Mouse (Mus musculus) CH12.LX (cell line): ENCODE measurements around the gene Irf2. TPM values are rescaled to one million over a fixed set of nuclear protein-coding genes. Genes with fewer than 3 reads are reported as not detected.
A peak's percentile ranks its signal among the peaks of the same experiment; 100 is the strongest.

Experiments used
- DNase-seq: peaks from one replicate; pipeline ENCODE4 v3.0.0-alpha.2; 2013; ENCODE audit errors: extremely low read depth
- H3K27ac ChIP-seq: 2 replicates; pipeline ENCODE4 v1.5.1; 2012; ENCODE audit warnings: low read depth, mild to moderate bottlenecking, control low read depth, moderate library complexity; ENCODE audit not compliant: insufficient read depth
- H3K27me3 ChIP-seq: replicated peaks from 2 replicates; pipeline ENCODE3; 2012; ENCODE audit warnings: inconsistent platforms
- H3K36me3 ChIP-seq, 2 experiments: replicated peaks in 1 of 2; 2 replicates each; pipeline versions ENCODE3 to v1.6.1; 2012; ENCODE audit warnings: inconsistent platforms in 1 of 2, low read length in 1 of 2, mild to moderate bottlenecking in 1 of 2, mixed read lengths in 1 of 2, moderate library complexity in 1 of 2; ENCODE audit not compliant: control insufficient read depth in 1 of 2, insufficient read depth in 1 of 2
- H3K4me1 ChIP-seq, 2 experiments: 2 replicates each; pipeline ENCODE4 v1.6.1; 2012; ENCODE audit warnings: inconsistent platforms in 1 of 2, moderate library complexity in 1 of 2; ENCODE audit not compliant: insufficient read depth in 2 of 2, control insufficient read depth in 1 of 2
- H3K4me2 ChIP-seq: 2 replicates; pipeline ENCODE4 v1.6.1; 2012; ENCODE audit warnings: low read depth, mild to moderate bottlenecking, control low read depth; ENCODE audit not compliant: poor library complexity, insufficient read depth, severe bottlenecking
- H3K4me3 ChIP-seq, 3 experiments: fragments of 150-350 bp in 1 of 3; sonication (generic) in 1 of 3; replicated peaks in 1 of 3; 2 replicates each; pipeline versions ENCODE3 to v1.5.1; 2011 to 2012; ENCODE audit warnings: low read depth in 2 of 3, low read length in 2 of 3, mild to moderate bottlenecking in 2 of 3, moderate library complexity in 2 of 3, control low read depth in 1 of 3, improper control_type of control experiment in 1 of 3, inconsistent platforms in 1 of 3, mixed read lengths in 1 of 3; ENCODE audit not compliant: poor library complexity in 1 of 3
- H3K79me2 ChIP-seq: replicated peaks from 2 replicates; pipeline ENCODE4 v1.6.1; 2012; ENCODE audit warnings: mild to moderate bottlenecking, moderate library complexity; ENCODE audit not compliant: control insufficient read depth, poor library complexity, insufficient read depth, severe bottlenecking; ENCODE audit errors: extremely low read depth
- H3K9ac ChIP-seq: 2 replicates; pipeline ENCODE4 v1.6.1; 2012; ENCODE audit warnings: low read depth, mild to moderate bottlenecking, control low read depth, moderate library complexity; ENCODE audit not compliant: insufficient read depth
- H3K9me3 ChIP-seq: replicated peaks from 2 replicates; pipeline ENCODE3; 2012; ENCODE audit warnings: low read length, inconsistent platforms, mixed read lengths
- BHLHE40 ChIP-seq: IDR thresholded peaks from 2 replicates; pipeline ENCODE4 v1.6.1; 2011; ENCODE audit warnings: mild to moderate bottlenecking, low read depth, low read length, improper control_type of control experiment
- CHD1 ChIP-seq: IDR thresholded peaks from 2 replicates; pipeline ENCODE4 v1.6.1; 2012; ENCODE audit warnings: low read depth, low read length, improper control_type of control experiment, inconsistent platforms
- CHD2 ChIP-seq: IDR thresholded peaks from 2 replicates; pipeline ENCODE4 v1.6.1; 2011; ENCODE audit warnings: low read length, improper control_type of control experiment
- CTCF ChIP-seq, 2 experiments: IDR thresholded peaks in 1 of 2; conservative IDR thresholded peaks in 1 of 2; 2 replicates each; pipeline ENCODE4 v1.5.1; 2011 to 2012; ENCODE audit warnings: low read depth in 2 of 2, low read length in 2 of 2, improper control_type of control experiment in 1 of 2, inconsistent platforms in 1 of 2, mild to moderate bottlenecking in 1 of 2, moderate library complexity in 1 of 2
- E2F4 ChIP-seq: IDR thresholded peaks from 2 replicates; pipeline ENCODE4 v1.6.1; 2011; ENCODE audit warnings: low read depth, low read length, improper control_type of control experiment; ENCODE audit not compliant: insufficient replicate concordance
- ELF1 ChIP-seq: IDR thresholded peaks from 2 replicates; pipeline ENCODE4 v1.6.1; 2014; ENCODE audit warnings: low read depth, mild to moderate bottlenecking, inconsistent platforms, low read length, improper control_type of control experiment
- EP300 ChIP-seq: IDR thresholded peaks from 2 replicates; pipeline ENCODE4 v1.6.1; 2011; ENCODE audit warnings: low read length, improper control_type of control experiment
- ETS1 ChIP-seq: conservative IDR thresholded peaks from 2 replicates; pipeline ENCODE4 v1.6.1; 2012; ENCODE audit warnings: low read depth, mild to moderate bottlenecking, inconsistent platforms, low read length, improper control_type of control experiment, moderate library complexity
- GABPA ChIP-seq: IDR thresholded peaks from 2 replicates; pipeline ENCODE4 v1.6.1; 2012; ENCODE audit warnings: low read depth, low read length, improper control_type of control experiment, inconsistent platforms; ENCODE audit not compliant: insufficient replicate concordance
- IRF4 ChIP-seq: IDR thresholded peaks from 2 replicates; pipeline ENCODE4 v1.6.1; 2014; ENCODE audit warnings: low read depth, mild to moderate bottlenecking, inconsistent platforms, low read length, improper control_type of control experiment
- JUN ChIP-seq: IDR thresholded peaks from 2 replicates; pipeline ENCODE4 v1.6.1; 2011; ENCODE audit warnings: low read depth, mild to moderate bottlenecking, low read length, improper control_type of control experiment, moderate library complexity; ENCODE audit not compliant: insufficient read depth
- KAT2A ChIP-seq: IDR thresholded peaks from 2 replicates; pipeline ENCODE4 v1.6.1; 2012; ENCODE audit warnings: low read length, improper control_type of control experiment, inconsistent platforms; ENCODE audit not compliant: insufficient replicate concordance
- MAX ChIP-seq: IDR thresholded peaks from 2 replicates; pipeline ENCODE4 v1.6.1; 2011; ENCODE audit warnings: low read length, improper control_type of control experiment
- MAZ ChIP-seq: IDR thresholded peaks from 2 replicates; pipeline ENCODE4 v1.6.1; 2012; ENCODE audit warnings: low read depth, mild to moderate bottlenecking, inconsistent platforms, low read length, improper control_type of control experiment, moderate library complexity
- MXI1 ChIP-seq: IDR thresholded peaks from 2 replicates; pipeline ENCODE4 v1.6.1; 2011; ENCODE audit warnings: mild to moderate bottlenecking, low read depth, low read length, improper control_type of control experiment
- MYC ChIP-seq: IDR thresholded peaks from 2 replicates; pipeline ENCODE4 v1.6.1; 2011; ENCODE audit warnings: low read depth, mild to moderate bottlenecking, improper control_type of control experiment, low read length
- NELFE ChIP-seq: IDR thresholded peaks from 2 replicates; pipeline ENCODE4 v1.6.1; 2011; ENCODE audit warnings: low read depth, low read length, improper control_type of control experiment
- NRF1 ChIP-seq: IDR thresholded peaks from 2 replicates; pipeline ENCODE4 v1.6.1; 2014; ENCODE audit warnings: low read depth, mild to moderate bottlenecking, inconsistent platforms, low read length, improper control_type of control experiment, moderate library complexity
- PAX5 ChIP-seq: IDR thresholded peaks from 2 replicates; pipeline ENCODE4 v1.6.1; 2012; ENCODE audit warnings: low read length, inconsistent platforms, mixed read lengths
- POLR2A ChIP-seq: IDR thresholded peaks from 2 replicates; pipeline ENCODE4 v1.6.1; 2011; ENCODE audit warnings: low read depth, mild to moderate bottlenecking, improper control_type of control experiment, low read length
- POLR2AphosphoS2 ChIP-seq: IDR thresholded peaks from 2 replicates; pipeline ENCODE4 v1.6.1; 2011; ENCODE audit warnings: low read depth, low read length, improper control_type of control experiment
- RAD21 ChIP-seq: IDR thresholded peaks from 2 replicates; pipeline ENCODE4 v1.6.1; 2011; ENCODE audit warnings: low read depth, mild to moderate bottlenecking, low read length, improper control_type of control experiment, moderate library complexity
- RCOR1 ChIP-seq: conservative IDR thresholded peaks from 2 replicates; pipeline ENCODE4 v1.6.1; 2012; ENCODE audit warnings: low read depth, mild to moderate bottlenecking, inconsistent platforms, low read length, improper control_type of control experiment
- SMC3 ChIP-seq: IDR thresholded peaks from 2 replicates; pipeline ENCODE4 v1.6.1; 2011; ENCODE audit warnings: low read depth, low read length, improper control_type of control experiment
- TCF12 ChIP-seq: IDR thresholded peaks from 2 replicates; pipeline ENCODE4 v1.6.1; 2014; ENCODE audit warnings: low read depth, mild to moderate bottlenecking, inconsistent platforms, low read length, improper control_type of control experiment
- UBTF ChIP-seq: IDR thresholded peaks from 2 replicates; pipeline ENCODE4 v1.6.1; 2012; ENCODE audit warnings: low read depth, mild to moderate bottlenecking, inconsistent platforms, low read length, improper control_type of control experiment, moderate library complexity
- USF1 ChIP-seq: IDR thresholded peaks from 2 replicates; pipeline ENCODE4 v1.6.1; 2014; ENCODE audit warnings: low read depth, mild to moderate bottlenecking, inconsistent platforms, low read length, improper control_type of control experiment
- USF2 ChIP-seq: conservative IDR thresholded peaks from 2 replicates; pipeline ENCODE4 v1.6.1; 2011; ENCODE audit warnings: low read depth, low read length, improper control_type of control experiment
- ZC3H11A ChIP-seq: IDR thresholded peaks from 2 replicates; pipeline ENCODE4 v1.6.1; 2012; ENCODE audit warnings: low read depth, mild to moderate bottlenecking, inconsistent platforms, low read length, improper control_type of control experiment
- ZMIZ1 ChIP-seq: IDR thresholded peaks from 2 replicates; pipeline ENCODE4 v1.6.1; 2012; ENCODE audit warnings: low read depth, mild to moderate bottlenecking, inconsistent platforms, low read length, improper control_type of control experiment
- ZNF384 ChIP-seq: IDR thresholded peaks from 2 replicates; pipeline ENCODE4 v1.6.1; 2012; ENCODE audit warnings: low read depth, low read length, improper control_type of control experiment, inconsistent platforms
- dilution Hi-C: fragments of 300-500 bp; cut with MboI; formaldehyde crosslinking; loops from 2 replicates; pipeline ENCODE4 v1.14.3; 2020; ENCODE audit warnings: low sequenced_read_pairs; ENCODE audit not compliant: extremely low pct_unique_long_range_greater_than_20kb, extremely low pct_ligation_motif_present
- in situ Hi-C: fragments of 300-500 bp; cut with MboI; formaldehyde crosslinking; loops from 3 replicates; pipeline ENCODE4 v1.14.3; 2019; ENCODE audit warnings: low sequenced_read_pairs, low pct_ligation_motif_present, low pct_unique_long_range_greater_than_20kb, mixed read lengths
- polyA plus RNA-seq: library from polyadenylated mRNA; unstranded; fragments of >175 nt; gene quantifications from 2 replicates; pipeline ENCODE4 v1.2.1, GENCODE M21; 2012; ENCODE audit warnings: low read depth; ENCODE audit not compliant: insufficient read length
- total RNA-seq, 2 experiments: library from RNA; depleted of rRNA; stranded (reverse); fragments of 300-350 nt in 1 of 2; fragments of >200 nt in 1 of 2; gene quantifications; 2 replicates each; pipeline ENCODE4 v1.2.3; 2012 to 2014

Gene Irf2
- total and polyA plus RNA-seq, 3 experiments: 7.1 to 37.4 (median 10.2) TPM

DNA sequence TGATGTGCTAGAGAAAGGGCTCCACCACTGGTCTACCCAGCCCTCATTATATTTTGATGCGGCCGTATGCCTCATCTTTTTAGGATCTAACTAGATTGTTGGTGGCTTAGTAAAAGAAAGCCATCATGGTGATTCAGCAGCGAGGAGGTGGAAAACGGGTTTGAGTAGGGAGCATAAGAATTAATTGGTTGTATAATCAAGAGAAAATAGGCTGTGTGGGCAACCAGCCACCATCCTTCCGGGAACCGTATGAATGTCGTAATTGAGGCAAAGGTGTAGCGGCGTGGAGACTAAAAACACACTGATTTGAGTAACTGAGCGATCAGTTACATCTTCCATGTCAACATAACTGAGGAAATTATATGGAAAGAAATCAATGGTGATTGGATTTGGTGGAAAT lies 101.3 kb downstream of the Irf2 start:
- Histone ChIP-seq H3K79me2 (no peaks in the 10 kb centered on the region), H3K4me3 (no peak overlapping the region), H3K9me3 (no peaks in the 10 kb centered on the region), H3K27ac (no peak overlapping the region), H3K4me1 (peaks cover 28 to 78% of the 10 kb centered on the region in 2 experiments), H3K36me3 (peaks cover 19 to 70% of the 10 kb centered on the region in 2 experiments), H3K9ac (no peak overlapping the region), H3K4me2 (no peak overlapping the region), H3K27me3 (no peaks in the 10 kb centered on the region)
- in situ Hi-C loops (loop anchor here (10.0 kb wide), 1 partner anchor 94 kb away; no protein-coding TSS in a partner anchor), dilution Hi-C loops (no loop called here)
- DNase-seq: no peak
- TF ChIP-seq E2F4 (no peak), IRF4 (no peak), CTCF (conservative IDR thresholded peaks at IDR 0.05 in 1 of 2, IDR thresholded peaks at IDR 0.05 in 1 of 2; ENCODE audit: low read depth in 2 of 2, low read length in 2 of 2) (no peak), POLR2AphosphoS2 (no peak), SMC3 (no peak), KAT2A (no peak), ELF1 (no peak), EP300 (no peak), MXI1 (no peak), ZC3H11A (no peak), BHLHE40 (no peak), USF1 (no peak), RAD21 (no peak), CHD2 (no peak), ZNF384 (no peak), USF2 (no peak), UBTF (no peak), TCF12 (no peak)

DNA sequence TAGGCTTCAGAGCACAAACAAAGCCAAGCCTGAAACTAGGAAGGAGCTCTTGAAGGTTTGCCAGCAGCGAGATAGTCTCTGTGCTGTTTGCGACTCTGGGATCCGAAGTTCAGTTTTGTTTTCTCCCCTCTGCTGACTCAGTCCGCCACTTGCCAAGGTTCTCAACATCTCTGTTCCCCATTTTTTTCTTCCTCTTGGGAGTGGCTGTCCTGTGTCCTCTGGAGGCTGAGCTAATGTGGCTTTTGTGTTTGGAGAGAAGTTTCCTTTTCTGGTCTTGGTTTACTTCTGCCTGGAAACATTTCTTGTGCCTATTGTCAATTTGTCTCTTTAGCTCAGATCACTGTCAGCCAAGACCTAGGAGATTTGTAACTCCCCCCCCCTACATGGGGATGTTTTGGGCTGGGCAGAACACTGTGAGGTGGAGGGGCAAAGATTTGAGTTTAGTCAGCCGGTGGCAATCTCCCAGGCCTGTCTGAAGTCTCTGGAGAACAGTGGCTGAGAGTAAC lies 103.2 kb downstream of the Irf2 start:
- peak; percentile 57 for DNase-seq
- H3K4me1 ChIP-seq: peaks cover 21 to 77% of the 10 kb centered on the region in 2 experiments
- H3K9me3 ChIP-seq: peaks cover 2% of the 10 kb centered on the region
- H3K27me3 ChIP-seq: no peaks in the 10 kb centered on the region
- dilution Hi-C loops: no loop called here
- H3K4me3 ChIP-seq: no peak overlapping the region
- peak overlapping the region; percentile 47 for H3K4me2 ChIP-seq
- H3K36me3 ChIP-seq: peaks cover 28 to 69% of the 10 kb centered on the region in 2 experiments
- peak overlapping the region; percentile 34 for H3K9ac ChIP-seq
- H3K27ac ChIP-seq: peak overlapping the region; percentile 15; the same call in 1 of the 2 replicates
- H3K79me2 ChIP-seq: no peaks in the 10 kb centered on the region
- in situ Hi-C loops: loop anchor here (10.0 kb wide), 1 partner anchor 92 kb away; no protein-coding TSS in a partner anchor
- TF ChIP-seq USF2: no peak
- TF ChIP-seq ETS1: peak; percentile 35; the same call in 1 of the 2 replicates
- TF ChIP-seq NELFE: no peak
- no peak for TF ChIP-seq CHD1
- TF ChIP-seq MAZ: peak; percentile 55; the same call in 1 of the 2 replicates
- no peak for TF ChIP-seq MXI1
- TF ChIP-seq POLR2A: no peak
- TF ChIP-seq PAX5: no peak
- TF ChIP-seq ZC3H11A: no peak
- TF ChIP-seq POLR2AphosphoS2: no peak
- TF ChIP-seq TCF12: no peak
- TF ChIP-seq RCOR1: 0 out of 2 replicates have a peak, but pooled peaks have one; percentile 50
- TF ChIP-seq GABPA: no peak
- no peak for TF ChIP-seq MYC
- TF ChIP-seq USF1: no peak
- TF ChIP-seq JUN: no peak
- TF ChIP-seq NRF1: no peak
- TF ChIP-seq KAT2A: no peak
- TF ChIP-seq ZMIZ1: no peak
- TF ChIP-seq E2F4: no peak
- no peak for TF ChIP-seq MAX
- TF ChIP-seq EP300: peak; percentile 38; the same call in 1 of the 2 replicates
